Mouse (Mus musculus) neural tube, embryonic 14.5 days (tissue): ENCODE results near the gene Cux1. TPM values are rescaled to one million over a fixed set of nuclear protein-coding genes. Genes with fewer than 3 reads are reported as not detected.

Source experiments
- ATAC-seq: fragments of 200-750 bp; cut with Nextera tagmentation; 2 replicates; pipeline ENCODE4 v1.8.0; 2017; ENCODE audit warnings: low read depth, mild to moderate bottlenecking, moderate TSS enrichment, moderate library complexity
- H3K27ac ChIP-seq: fragments of 300-500 bp; sonication (generic); 2 replicates; pipeline ENCODE4 v1.5.1; 2014; ENCODE audit warnings: low read depth, mild to moderate bottlenecking, control low read depth, low read length, moderate library complexity, mixed read lengths
- H3K27me3 ChIP-seq: fragments of 300-500 bp; sonication (generic); 2 replicates; pipeline ENCODE4 v1.6.1; 2014; ENCODE audit warnings: low read length; ENCODE audit not compliant: control insufficient read depth, insufficient read depth
- H3K36me3 ChIP-seq: fragments of 300-500 bp; sonication (generic); 2 replicates; pipeline ENCODE4 v1.6.1; 2014; ENCODE audit warnings: low read length, mixed read lengths; ENCODE audit not compliant: control insufficient read depth, insufficient read depth
- H3K4me1 ChIP-seq: fragments of 300-500 bp; sonication (generic); 2 replicates; pipeline ENCODE4 v1.6.1; 2014; ENCODE audit warnings: low read length; ENCODE audit not compliant: control insufficient read depth, insufficient read depth
- H3K4me2 ChIP-seq: fragments of 300-500 bp; sonication (generic); 2 replicates; pipeline ENCODE4 v1.6.1; 2014; ENCODE audit warnings: mild to moderate bottlenecking, low read depth, low read length, control low read depth
- H3K4me3 ChIP-seq: fragments of 300-500 bp; sonication (generic); 2 replicates; pipeline ENCODE4 v1.5.1; 2014; ENCODE audit warnings: low read depth, low read length, control low read depth, mixed read lengths
- H3K9ac ChIP-seq: fragments of 300-500 bp; sonication (generic); replicated peaks from 2 replicates; pipeline ENCODE4 v1.6.1; 2014; ENCODE audit warnings: low read depth, mild to moderate bottlenecking, control low read depth, low read length, mixed read lengths
- H3K9me3 ChIP-seq: fragments of 300-500 bp; sonication (generic); 2 replicates; pipeline ENCODE4 v1.6.1; 2016; ENCODE audit warnings: low read length; ENCODE audit not compliant: control insufficient read depth
- WGBS: fragments of 180-500 bp; shearing (Covaris S2); extraction: QIAGEN DNeasy Blood & Tissue Kit; methylation state at CpG from one replicate; pipeline ENCODE4 v1.1.7; 2014; 5-methylcytosine and 5-hydroxymethylcytosine counted together
- polyA plus RNA-seq: library from polyadenylated mRNA; unstranded; fragments of >200 nt; fragmentation: Nextera tagmentation; extraction: Ambion mirVana; gene quantifications from 2 replicates; pipeline ENCODE4 v1.2.1, GENCODE M21; 2014

Cux1 gene
- polyA plus RNA-seq, 1 experiment from 2014 or later: 95.3 TPM

- WGBS: 68% methylated on average over 7 of the region's 7 CpGs
- no peaks in the 10 kb centered on the region for H3K27me3 ChIP-seq
- H3K9me3 ChIP-seq: no peaks in the 10 kb centered on the region
- no peak overlapping the region for H3K9ac ChIP-seq
- no peak overlapping the region for H3K4me3 ChIP-seq
- no peak overlapping the region for H3K4me2 ChIP-seq
- no peak overlapping the region for H3K27ac ChIP-seq
- ATAC-seq: no peak
- no peaks in the 10 kb centered on the region; the same call in 1 of the 2 replicates for H3K36me3 ChIP-seq
- peaks cover 5% of the 10 kb centered on the region; the same call in 1 of the 2 replicates for H3K4me1 ChIP-seq
Measured at GRCm38 (mm10) chr5:136494927-136495326, 72.4 kb downstream of the Cux1 start.

DNA sequence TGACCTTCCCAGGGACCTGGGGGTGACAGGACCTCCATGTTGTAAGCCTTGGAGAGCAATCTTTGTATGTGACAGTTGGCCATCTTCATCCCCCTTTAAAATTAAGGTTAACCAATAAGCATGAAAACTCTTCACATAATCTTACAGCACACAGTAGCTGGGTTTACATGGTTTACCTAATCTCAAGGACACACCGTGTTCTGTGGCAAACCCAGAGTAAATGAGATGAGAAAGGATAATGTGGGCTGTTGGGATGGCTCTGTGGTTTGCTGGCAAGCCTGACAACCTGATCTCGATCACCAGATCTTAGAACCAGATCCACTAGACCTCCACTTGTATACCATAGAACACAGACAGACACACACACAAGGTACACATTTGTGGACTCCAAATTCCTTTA is 73.0 kb downstream of the Cux1 start:
- H3K4me3 ChIP-seq: no peak overlapping the region
- no peak overlapping the region for H3K27ac ChIP-seq
- no peak for ATAC-seq
- WGBS: 94% methylated on average over 2 of the region's 2 CpGs
- H3K9ac ChIP-seq: no peak overlapping the region
- peaks cover 4% of the 10 kb centered on the region; the same call in 1 of the 2 replicates for H3K4me1 ChIP-seq
- H3K27me3 ChIP-seq: no peaks in the 10 kb centered on the region
- no peaks in the 10 kb centered on the region; the same call in 1 of the 2 replicates for H3K36me3 ChIP-seq
- H3K9me3 ChIP-seq: no peaks in the 10 kb centered on the region
- H3K4me2 ChIP-seq: no peak overlapping the region

DNA sequence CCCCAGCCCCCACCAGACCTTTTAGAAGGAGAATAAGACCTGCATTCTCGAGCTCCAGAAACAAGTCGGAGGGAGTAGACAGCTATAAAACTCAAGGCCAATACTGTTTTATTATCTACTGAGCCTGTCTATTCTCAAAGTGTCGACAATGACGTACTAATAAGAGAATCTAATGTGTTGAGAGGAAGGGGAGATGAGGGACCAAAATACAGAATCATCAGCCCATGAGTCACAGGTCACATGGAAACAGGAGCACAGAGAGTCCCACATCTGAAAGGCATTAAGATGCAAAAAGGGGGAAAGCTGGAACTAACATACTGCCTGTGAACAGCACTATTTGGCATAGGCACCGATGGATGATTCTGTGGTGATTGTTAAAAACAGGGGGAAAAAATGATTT is 77.8 kb downstream of the Cux1 start:
- Histone ChIP-seq H3K36me3 (peaks cover 1% of the 10 kb centered on the region), H3K27ac (no peak overlapping the region), H3K27me3 (no peaks in the 10 kb centered on the region), H3K4me2 (no peak overlapping the region), H3K4me1 (no peaks in the 10 kb centered on the region), H3K9ac (no peak overlapping the region), H3K4me3 (no peak overlapping the region), H3K9me3 (no peaks in the 10 kb centered on the region)
- no peak for ATAC-seq
- WGBS: 55% methylated on average over 5 of the region's 5 CpGs

DNA sequence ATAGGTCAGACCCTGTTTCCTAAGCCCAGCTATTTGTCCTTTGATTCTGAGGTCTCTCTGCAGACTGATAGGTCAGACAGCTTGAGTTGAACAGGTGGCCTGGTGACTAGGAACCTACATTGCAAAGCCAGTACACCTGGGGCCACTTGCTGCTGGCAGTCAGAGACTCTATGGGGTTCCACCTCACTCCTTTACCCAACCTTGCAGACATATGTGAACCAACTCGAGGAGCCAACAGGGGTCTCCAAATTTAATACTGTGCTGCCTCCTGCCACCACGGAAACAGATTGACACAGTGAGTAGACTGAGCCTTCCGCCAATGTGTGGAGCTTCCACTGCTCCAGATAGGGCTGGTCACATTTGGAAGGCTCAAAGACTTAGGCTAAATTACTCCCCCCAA is 78.6 kb downstream of the Cux1 start:
- no peak overlapping the region for H3K4me3 ChIP-seq
- no peak overlapping the region for H3K9ac ChIP-seq
- peaks cover 4% of the 10 kb centered on the region for H3K36me3 ChIP-seq
- no peak for ATAC-seq
- H3K4me2 ChIP-seq: no peak overlapping the region
- no peaks in the 10 kb centered on the region for H3K9me3 ChIP-seq
- no peaks in the 10 kb centered on the region for H3K27me3 ChIP-seq
- no peak overlapping the region for H3K27ac ChIP-seq
- WGBS: 83% methylated on average over 3 of the region's 3 CpGs
- H3K4me1 ChIP-seq: no peaks in the 10 kb centered on the region

GRCm38 (mm10) chr5:136488223-136488622 is 79.1 kb downstream of the Cux1 start:
- H3K9ac ChIP-seq: no peak overlapping the region
- no peaks in the 10 kb centered on the region for H3K4me1 ChIP-seq
- no peak for ATAC-seq
- H3K4me2 ChIP-seq: no peak overlapping the region
- H3K36me3 ChIP-seq: peaks cover 4% of the 10 kb centered on the region
- no peak overlapping the region for H3K27ac ChIP-seq
- H3K4me3 ChIP-seq: no peak overlapping the region
- H3K27me3 ChIP-seq: no peaks in the 10 kb centered on the region
- no peaks in the 10 kb centered on the region for H3K9me3 ChIP-seq
- 93% methylated on average over 1 of the region's 1 CpGs for WGBS

DNA sequence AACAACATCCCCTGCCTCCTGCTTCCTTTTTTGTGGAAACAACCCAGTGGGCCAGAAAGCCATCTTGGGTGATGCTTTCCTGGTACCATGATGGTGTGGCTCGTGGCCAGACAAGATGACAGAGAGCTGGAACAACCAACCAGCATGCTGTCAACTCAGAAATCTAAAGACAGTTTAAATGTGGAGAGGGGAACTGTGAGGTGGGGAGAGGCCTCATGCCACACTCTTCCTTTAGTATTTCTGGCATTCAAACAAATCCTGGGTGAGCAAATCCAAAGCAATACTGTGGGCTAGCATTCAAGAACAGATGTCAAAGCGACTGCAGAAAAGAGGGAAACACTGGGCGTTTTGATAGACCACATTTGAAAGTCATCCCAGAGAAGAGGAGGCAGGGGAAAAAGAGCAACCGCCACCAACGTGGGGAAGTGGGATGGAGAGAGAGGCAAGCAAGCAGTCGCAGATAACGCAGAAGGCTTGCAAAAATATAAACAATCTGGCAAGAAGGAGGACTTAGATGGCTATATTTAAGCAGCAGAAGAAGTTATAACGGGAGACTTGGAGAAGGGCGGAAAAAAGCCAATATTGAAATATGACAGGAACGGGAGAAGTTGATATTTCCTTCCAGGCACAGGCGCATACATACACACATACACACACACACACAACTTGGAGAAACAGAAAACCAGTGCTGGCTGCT is 79.7 kb downstream of the Cux1 start:
- Histone ChIP-seq H3K27me3 (no peaks in the 10 kb centered on the region), H3K4me2 (no peak overlapping the region), H3K36me3 (peaks cover 4% of the 10 kb centered on the region), H3K9ac (no peak overlapping the region), H3K4me1 (no peaks in the 10 kb centered on the region), H3K4me3 (no peak overlapping the region), H3K9me3 (no peaks in the 10 kb centered on the region), H3K27ac (no peak overlapping the region)
- WGBS: 84% methylated on average over 11 of the region's 11 CpGs
- ATAC-seq: no peak

DNA sequence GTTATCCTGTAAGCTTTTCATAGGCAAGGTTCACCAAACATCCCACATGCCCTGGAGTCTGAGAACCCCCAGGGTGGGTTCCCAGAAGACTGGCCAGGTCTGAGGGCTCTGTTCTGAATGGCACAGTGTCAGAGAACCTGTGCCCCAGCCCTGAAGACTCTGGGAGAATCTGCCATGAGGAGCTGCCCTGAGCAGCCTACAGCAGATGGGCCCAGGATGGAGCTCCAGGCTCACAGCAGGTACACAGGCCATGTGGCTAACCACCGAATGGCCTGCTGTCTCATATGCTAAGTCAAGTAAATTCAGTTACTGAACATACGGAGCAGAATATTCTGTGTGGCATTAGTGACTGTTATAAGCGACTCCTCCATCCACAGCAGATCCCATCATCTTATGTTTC is 80.9 kb downstream of the Cux1 start:
- 80% methylated on average over 3 of the region's 3 CpGs for WGBS
- no peak for ATAC-seq

DNA sequence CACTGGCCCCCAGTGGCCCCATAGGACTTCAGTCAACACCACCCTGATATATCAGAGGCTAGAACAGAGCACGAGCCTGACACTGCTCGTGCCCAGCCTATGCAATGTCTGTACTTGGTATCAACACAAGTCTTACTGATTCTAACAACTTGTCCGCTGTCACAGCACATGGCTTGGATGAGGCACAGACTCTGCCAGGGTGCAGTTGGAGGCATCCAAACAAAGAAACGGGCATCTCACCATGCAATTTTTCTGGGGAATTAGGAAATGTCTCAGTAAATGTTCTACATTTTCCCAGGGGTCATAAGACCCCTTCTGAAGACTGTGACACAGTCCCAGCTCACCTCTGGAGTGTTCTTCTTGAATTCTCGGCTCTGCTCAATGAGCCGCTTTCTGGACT is 81.9 kb downstream of the Cux1 start:
- H3K27me3 ChIP-seq: no peaks in the 10 kb centered on the region
- H3K4me2 ChIP-seq: no peak overlapping the region
- H3K27ac ChIP-seq: no peak overlapping the region
- WGBS: 98% methylated on average over 6 of the region's 6 CpGs
- H3K9ac ChIP-seq: no peak overlapping the region
- H3K36me3 ChIP-seq: peaks cover 4% of the 10 kb centered on the region; the same call in 1 of the 2 replicates
- no peaks in the 10 kb centered on the region for H3K4me1 ChIP-seq
- H3K4me3 ChIP-seq: no peak overlapping the region
- no peaks in the 10 kb centered on the region for H3K9me3 ChIP-seq
- ATAC-seq: no peak

More for the DNA sequence above, 80.9 kb downstream of the Cux1 start:
- Histone ChIP-seq H3K4me1 (no peaks in the 10 kb centered on the region), H3K9me3 (no peaks in the 10 kb centered on the region), H3K27ac (no peak overlapping the region), H3K4me2 (no peak overlapping the region), H3K9ac (no peak overlapping the region), H3K36me3 (peaks cover 4% of the 10 kb centered on the region; the same call in 1 of the 2 replicates), H3K27me3 (no peaks in the 10 kb centered on the region), H3K4me3 (no peak overlapping the region)

GRCm38 (mm10) chr5:136482434-136482833 is 84.9 kb downstream of the Cux1 start:
- H3K4me1 ChIP-seq: no peaks in the 10 kb centered on the region
- no peaks in the 10 kb centered on the region for H3K9me3 ChIP-seq
- ATAC-seq: no peak
- no peaks in the 10 kb centered on the region for H3K27me3 ChIP-seq
- no peak overlapping the region for H3K9ac ChIP-seq
- peaks cover 4% of the 10 kb centered on the region; the same call in 1 of the 2 replicates for H3K36me3 ChIP-seq
- H3K4me2 ChIP-seq: no peak overlapping the region
- no peak overlapping the region for H3K4me3 ChIP-seq
- H3K27ac ChIP-seq: no peak overlapping the region
- WGBS: 94% methylated on average over 1 of the region's 1 CpGs
